Mouse (Mus musculus): ENCODE data around the gene Cel.

Cel gene

GRCm38 (mm10) chr2:28585043-28585571 lies 21.9 kb upstream of the Cel start:
- peak; percentile 24; the same call in 1 of the 2 replicates for ATAC-seq (ENCODE audit: low TSS enrichment)

GRCm38 (mm10) chr2:28583651-28584050 lies 20.4 kb upstream of the Cel start, which contains the start of gene Gtf3c5:
Gene Gtf3c5 (minus strand): TSS chr2:28583751.
- ATAC-seq (ENCODE audit: low TSS enrichment), result no peak

GRCm38 (mm10) chr2:28582647-28583353 lies 19.6 kb upstream of the Cel start:
- peak; percentile 92 for ATAC-seq (ENCODE audit: low TSS enrichment)

DNA sequence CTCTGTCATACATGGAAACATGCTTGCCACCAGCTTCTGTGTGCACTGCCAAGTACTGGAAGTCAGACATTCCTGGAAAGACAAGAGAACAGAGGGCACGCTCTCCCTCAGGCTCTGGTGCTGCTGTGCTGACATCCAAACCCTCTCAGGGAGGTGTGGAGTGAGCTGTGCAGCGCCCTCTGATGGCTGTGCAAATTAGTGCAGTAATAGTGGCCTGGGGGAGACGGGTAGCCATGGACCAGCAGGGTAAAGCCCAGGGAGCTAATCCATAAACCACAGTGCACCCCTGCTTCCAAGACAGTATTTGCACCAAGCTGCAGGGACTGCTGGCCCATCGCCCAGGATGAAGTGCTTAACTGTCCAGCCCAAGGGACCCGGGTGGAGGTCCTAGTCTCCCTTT lies 14.8 kb upstream of the Cel start:
- no peak for ATAC-seq (ENCODE audit: low TSS enrichment)

- no peak for ATAC-seq (ENCODE audit: low TSS enrichment)
Observed at GRCm38 (mm10) chr2:28576815-28577214, 13.6 kb upstream of the Cel start.

DNA sequence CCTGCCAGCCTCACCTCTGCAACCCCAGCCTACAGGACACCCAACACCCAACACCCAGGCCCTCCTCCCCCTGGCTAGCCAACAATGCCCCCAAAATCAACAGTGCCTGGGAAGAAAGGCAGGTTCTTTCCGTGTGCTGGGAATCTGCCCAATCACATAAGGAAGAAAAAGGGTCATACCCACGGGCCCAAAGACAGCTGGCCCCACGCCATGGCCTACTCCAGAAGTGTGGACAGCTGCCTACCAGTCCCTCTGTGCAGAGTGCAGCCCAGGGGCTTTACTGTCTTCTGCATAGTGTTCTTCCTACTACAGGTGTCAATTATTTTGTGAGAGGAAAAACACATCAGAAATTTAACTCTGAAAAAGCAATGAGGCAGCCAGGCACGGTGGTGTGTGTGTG lies 12.1 kb upstream of the Cel start:
- ATAC-seq (ENCODE audit: low TSS enrichment), result no peak

DNA sequence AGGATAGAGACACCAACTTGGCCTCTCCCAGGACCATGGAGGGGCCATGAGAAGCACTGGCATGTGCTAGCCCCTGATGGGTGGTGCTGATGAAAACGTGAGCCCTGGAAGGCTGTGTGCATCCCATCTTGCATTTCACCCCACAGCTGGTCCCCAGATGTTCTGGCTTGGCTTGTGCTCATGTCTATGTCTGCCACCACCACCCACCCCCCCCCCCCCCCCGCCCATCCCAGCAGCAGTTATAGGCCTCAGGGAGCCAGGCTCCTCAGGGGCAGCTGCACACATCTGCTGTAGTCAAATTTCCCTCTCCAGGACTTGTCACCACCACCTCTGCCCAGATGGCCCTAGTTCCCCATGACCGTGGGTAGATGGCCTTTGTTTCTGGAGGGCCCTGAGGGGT lies 6.7 kb upstream of the Cel start:
- ATAC-seq (ENCODE audit: low TSS enrichment), result no peak

DNA sequence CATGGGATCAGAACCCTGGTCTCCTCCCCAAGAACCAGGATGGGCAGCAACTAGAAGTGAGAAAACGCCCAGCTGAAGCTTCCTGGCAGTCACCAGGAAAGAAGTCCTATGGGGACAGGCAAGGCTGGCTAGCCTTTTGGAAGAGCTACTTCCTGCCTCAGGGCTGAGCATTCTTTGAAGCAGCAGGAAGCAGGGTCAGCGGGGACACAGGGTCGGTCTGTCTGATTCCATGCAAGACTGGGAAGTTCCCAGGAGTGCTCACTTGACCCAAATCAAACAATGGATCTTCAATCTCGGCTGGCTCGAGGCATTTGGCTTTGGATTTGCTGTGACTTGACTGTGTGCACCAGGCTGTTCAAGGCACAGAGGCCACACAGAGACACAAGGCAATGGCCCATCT lies 3.3 kb upstream of the Cel start:
- no peak for ATAC-seq (ENCODE audit: low TSS enrichment)

DNA sequence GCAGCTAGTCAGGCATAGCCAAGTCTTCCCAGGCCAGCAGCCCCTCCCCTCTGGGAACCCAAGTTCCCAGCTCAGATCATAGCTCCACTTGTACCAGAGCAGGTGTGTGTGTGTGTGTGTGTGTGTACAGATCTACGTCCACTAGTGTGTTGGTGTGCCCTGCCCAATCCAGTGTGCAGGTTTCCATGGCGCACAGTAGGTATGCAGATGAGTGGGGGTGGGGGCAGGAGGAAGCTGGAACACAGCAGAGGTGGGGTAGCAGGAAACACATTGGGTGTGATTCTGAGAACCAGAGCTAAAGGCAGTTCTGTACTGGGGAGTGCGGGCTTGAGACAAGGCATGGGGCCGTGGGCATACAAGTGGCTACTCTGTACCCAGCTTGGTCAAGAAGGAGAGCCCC lies 1.2 kb upstream of the Cel start:
- no peak for ATAC-seq (ENCODE audit: low TSS enrichment)

- no peak for ATAC-seq (ENCODE audit: low TSS enrichment)
Observed at GRCm38 (mm10) chr2:28563830-28564229, 627 bp upstream of the Cel start.

- no peak for ATAC-seq (ENCODE audit: low TSS enrichment)
Observed at GRCm38 (mm10) chr2:28557452-28557851, 5.8 kb downstream of the Cel start.

- ATAC-seq (ENCODE audit: low TSS enrichment), result no peak
Observed at GRCm38 (mm10) chr2:28552301-28552700, 10.9 kb downstream of the Cel start.

DNA sequence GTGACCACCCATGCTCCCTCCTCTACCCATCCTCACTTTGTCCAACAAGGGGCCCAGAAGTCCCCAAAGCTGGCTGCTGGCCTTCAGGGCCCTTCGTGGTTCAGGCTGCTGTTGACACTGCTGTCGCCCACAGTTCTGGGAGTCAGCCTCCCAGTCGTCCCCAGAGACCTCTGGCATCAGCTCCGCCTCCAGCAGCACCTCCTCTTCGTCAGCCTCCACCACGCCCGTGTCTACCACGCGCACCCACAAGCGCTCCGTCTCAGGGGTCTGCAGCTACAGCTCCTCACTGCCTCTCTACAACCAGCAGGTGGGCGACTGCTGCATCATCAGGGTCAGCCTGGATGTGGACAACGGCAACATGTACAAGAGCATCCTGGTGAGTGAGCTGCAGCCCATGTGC lies 14.0 kb downstream of the Cel start:
- no peak for ATAC-seq (ENCODE audit: low TSS enrichment)

DNA sequence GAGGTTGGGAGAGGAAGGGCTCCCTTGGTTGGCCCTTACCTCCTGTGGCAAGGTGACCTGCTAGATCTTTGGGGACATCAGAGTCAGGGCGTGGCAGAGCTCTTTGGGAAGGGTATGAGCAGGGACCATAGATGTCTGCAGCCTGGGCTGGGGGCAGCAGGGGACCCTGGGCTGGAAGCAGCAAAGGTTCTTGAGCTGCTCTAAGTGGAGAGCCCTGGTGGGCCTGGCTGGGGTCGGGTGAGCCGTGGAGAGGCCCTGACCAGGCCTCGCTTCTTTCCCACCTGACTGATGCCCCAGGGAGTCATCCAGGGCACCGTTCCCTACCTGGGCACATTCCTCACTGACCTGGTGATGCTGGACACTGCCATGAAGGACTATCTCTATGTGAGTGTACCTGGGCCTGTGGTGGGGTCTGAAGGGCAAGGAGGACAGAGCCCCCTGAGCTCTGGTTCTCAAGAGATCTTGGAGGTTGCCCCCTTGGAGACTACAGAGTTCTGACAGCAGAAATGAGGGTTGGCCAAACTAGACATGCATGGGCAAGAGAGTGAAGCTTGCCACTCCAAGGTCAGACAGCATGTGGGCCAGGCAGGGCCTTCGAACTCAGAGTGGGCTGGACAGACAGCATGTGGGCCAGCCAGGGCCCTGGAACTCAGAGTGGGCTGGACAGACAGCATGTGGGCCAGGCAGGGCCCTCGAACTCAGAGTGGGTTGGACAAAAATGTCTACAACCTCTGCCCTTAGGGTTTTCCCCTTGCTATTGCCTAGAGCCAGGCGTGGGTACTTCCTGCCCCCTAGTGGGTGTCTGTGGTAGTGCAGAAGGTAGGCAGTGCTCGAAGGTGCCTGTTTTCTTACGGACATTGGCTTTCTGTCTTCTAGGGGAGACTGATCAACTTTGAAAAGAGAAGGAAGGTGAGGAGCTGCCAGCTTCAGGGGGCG lies 15.7 kb downstream of the Cel start:
- ATAC-seq (ENCODE audit: low TSS enrichment), result peak; percentile 50; the same call in 1 of the 2 replicates

- no peak for ATAC-seq (ENCODE audit: low TSS enrichment)
Observed at GRCm38 (mm10) chr2:28546560-28546959, 16.6 kb downstream of the Cel start.

- ATAC-seq (ENCODE audit: low TSS enrichment), result no peak
Observed at GRCm38 (mm10) chr2:28545976-28546375, 17.2 kb downstream of the Cel start.

DNA sequence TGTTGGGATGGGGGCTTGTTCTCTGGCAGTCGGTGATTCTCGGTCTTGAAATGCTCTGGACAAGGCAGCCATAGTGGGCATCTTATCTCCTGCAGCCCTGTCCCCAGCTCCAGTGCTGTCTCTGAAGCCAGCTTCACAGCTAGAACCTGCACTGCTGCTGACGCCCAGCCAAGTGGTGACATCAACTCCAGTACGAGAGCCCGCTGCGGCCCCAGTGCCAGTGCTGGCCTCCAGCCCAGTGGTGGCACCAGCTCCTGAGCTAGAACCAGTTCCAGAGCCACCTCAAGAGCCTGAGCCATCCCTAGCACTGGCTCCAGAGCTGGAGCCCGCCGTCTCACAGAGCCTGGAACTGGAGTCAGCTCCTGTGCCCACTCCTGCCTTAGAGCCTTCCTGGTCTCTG lies 19.3 kb downstream of the Cel start:
- ATAC-seq (ENCODE audit: low TSS enrichment), result no peak

GRCm38 (mm10) chr2:28540587-28541227 lies 22.5 kb downstream of the Cel start:
- no peak for ATAC-seq (ENCODE audit: low TSS enrichment)

GRCm38 (mm10) chr2:28539949-28540348 lies 23.3 kb downstream of the Cel start:
- ATAC-seq (ENCODE audit: low TSS enrichment), result no peak

DNA sequence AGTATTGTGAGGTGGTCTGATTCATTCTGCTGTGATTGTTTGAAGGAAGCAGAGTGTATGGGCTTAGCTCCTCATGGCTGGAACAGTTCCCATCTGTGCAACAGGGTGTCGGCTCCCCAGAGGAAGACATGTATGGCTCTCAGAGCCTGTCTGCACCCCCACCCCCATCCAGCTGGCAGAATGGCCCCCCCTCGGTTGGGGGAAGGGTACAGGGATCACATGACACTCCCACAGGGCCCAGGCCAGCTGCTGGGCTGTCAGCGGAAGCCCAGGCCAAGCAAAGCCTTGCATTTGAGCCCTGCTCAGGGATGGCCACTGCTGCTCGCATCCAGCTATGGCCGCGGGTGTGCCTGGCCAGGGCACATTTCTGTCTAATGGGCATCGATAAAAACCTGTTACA lies 24.0 kb downstream of the Cel start:
- peak; percentile 8; the same call in 1 of the 2 replicates for ATAC-seq (ENCODE audit: low TSS enrichment)

DNA sequence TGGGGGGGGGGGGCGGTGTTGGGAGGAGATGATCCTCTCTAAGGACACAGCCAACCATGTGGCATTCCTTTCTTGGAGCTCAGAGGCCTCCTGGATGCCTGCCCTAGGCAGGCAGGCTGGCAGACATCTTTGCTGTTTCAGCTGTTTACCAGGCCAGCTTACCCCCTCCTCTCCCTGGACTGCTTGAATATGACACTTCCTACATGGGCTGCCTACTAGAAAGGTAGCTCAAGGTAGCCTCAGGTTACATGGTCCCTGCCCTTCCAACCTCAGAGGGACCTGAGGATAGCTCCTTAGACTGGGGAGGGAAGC lies 24.4 kb downstream of the Cel start:
- ATAC-seq (ENCODE audit: low TSS enrichment), result no peak
